ENCODE assay signal across 27 mouse cellular contexts in the genomic region with DNA sequence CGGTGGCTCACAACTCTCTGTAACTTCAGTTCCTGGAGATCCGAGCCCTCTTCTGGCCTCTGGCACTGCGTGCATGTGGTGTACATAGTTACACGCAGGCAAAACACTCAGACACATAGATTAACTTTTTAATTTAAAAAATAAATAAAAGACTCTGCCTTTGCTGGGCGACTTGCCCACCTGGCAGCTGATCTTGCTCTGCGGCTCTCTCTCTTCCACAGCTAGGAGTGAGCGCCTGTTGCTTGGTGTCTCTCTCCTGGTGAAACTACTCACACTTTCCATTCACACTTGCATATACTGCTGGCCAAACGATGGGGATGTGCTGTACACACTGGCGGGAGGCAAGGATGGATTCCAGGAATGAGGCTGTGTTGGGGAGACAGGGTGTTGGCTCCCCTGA. TPM values are rescaled to one million over a fixed set of nuclear protein-coding genes. Genes with fewer than 3 reads are reported as not detected.
DNase-seq lines count a peak whose midpoint lies in the region; ATAC-seq and TF ChIP-seq lines count a peak whose summit lies in the region.
"Had no signal": no experiment of that assay in that cellular context is flagged by ENCODE, and none has a peak within 500 bp of the region (broad histone marks: within the 10 kb centered on the region; RNA-seq: fewer than 3 reads in every experiment).

No protein-coding gene starts in this region.

- no peak overlapping the region for H3K4me3 ChIP-seq in kidney, adult 2 months (ENCODE audit: insufficient read depth, low read depth, low read length)
- peak overlapping the region; percentile 18 to 49; a peak in 3 of 4 replicates for H3K4me3 ChIP-seq in MEL (ENCODE audit: control insufficient read depth in 1 of 2, insufficient read depth in 1 of 2, low read depth in 2 of 2, low read length in 2 of 2)
- H3K4me3 ChIP-seq in stomach, postnatal 0 days (ENCODE audit: low read depth, low read length): no peak overlapping the region
- H3K4me3 ChIP-seq: embryonic facial prominence, embryonic 10.5 days; embryonic facial prominence, embryonic 12.5 days had no signal

- H3K4me2 ChIP-seq in stomach, postnatal 0 days (replicated peaks; ENCODE audit: low read depth): no peak overlapping the region
- H3K4me2 ChIP-seq: embryonic facial prominence, embryonic 12.5 days had no signal

- TF ChIP-seq CTCF in kidney, adult 2 months (conservative IDR thresholded peaks at IDR 0.05; ENCODE audit: insufficient read depth, insufficient read length, low read depth, low read length): no peak
- no peak for TF ChIP-seq CTCF in MEL (IDR thresholded peaks at IDR 0.05 in 2 of 3, conservative IDR thresholded peaks at IDR 0.05 in 1 of 3; ENCODE audit: control insufficient read depth in 1 of 3, insufficient read depth in 1 of 3, low read depth in 2 of 3, low read length in 3 of 3, poor library complexity in 1 of 3, severe bottlenecking in 1 of 3)
- TF ChIP-seq CTCF in stomach, postnatal 0 days (IDR thresholded peaks at IDR 0.05; ENCODE audit: low read depth): no peak

- no peaks in the 10 kb centered on the region for H3K27me3 ChIP-seq in kidney, adult 2 months (replicated peaks; ENCODE audit: control insufficient read depth, insufficient read depth, low read length)
- H3K27me3 ChIP-seq in MEL (ENCODE audit: control insufficient read depth in 1 of 2, insufficient read depth in 2 of 2, low read length in 2 of 2): no peaks in the 10 kb centered on the region
- no peaks in the 10 kb centered on the region for H3K27me3 ChIP-seq in stomach, postnatal 0 days (ENCODE audit: control insufficient read depth, insufficient read depth, low read length)
- H3K27me3 ChIP-seq: embryonic facial prominence, embryonic 12.5 days had no signal

- H3K36me3 ChIP-seq in kidney, adult 2 months (ENCODE audit: control insufficient read depth, insufficient read depth, low read length): no peaks in the 10 kb centered on the region
- H3K36me3 ChIP-seq in MEL (ENCODE audit: control insufficient read depth in 1 of 2, insufficient read depth in 2 of 2, low read length in 2 of 2): no peaks in the 10 kb centered on the region
- H3K36me3 ChIP-seq in stomach, postnatal 0 days (ENCODE audit: control insufficient read depth, insufficient read depth, low read length): no peaks in the 10 kb centered on the region
- H3K36me3 ChIP-seq: embryonic facial prominence, embryonic 10.5 days; embryonic facial prominence, embryonic 12.5 days had no signal

- TF ChIP-seq POLR2A in kidney, adult 2 months (IDR thresholded peaks at IDR 0.05; ENCODE audit: low read depth, low read length): no peak
- no peak for TF ChIP-seq POLR2A in MEL (IDR thresholded peaks at IDR 0.05; ENCODE audit: control insufficient read depth in 1 of 2, insufficient read depth in 1 of 2, low read depth in 1 of 2, low read length in 2 of 2, poor library complexity in 1 of 2)

- no peak for TF ChIP-seq EP300 in MEL (IDR thresholded peaks at IDR 0.05; ENCODE audit: low read depth in 1 of 2, low read length in 2 of 2)
- TF ChIP-seq EP300 in stomach, postnatal 0 days (optimal IDR thresholded peaks at IDR 0.05): no peak

- H3K9ac ChIP-seq in MEL (ENCODE audit: control insufficient read depth, low read depth, low read length, poor library complexity, severe bottlenecking): peak overlapping the region; percentile 31; the same call in 1 of the 2 replicates
- no peak overlapping the region for H3K9ac ChIP-seq in stomach, postnatal 0 days (ENCODE audit: low read length)
- H3K9ac ChIP-seq: embryonic facial prominence, embryonic 12.5 days had no signal

- no peak overlapping the region for H3K27ac ChIP-seq in kidney, adult 2 months (ENCODE audit: insufficient read depth, low read depth, low read length)
- no peak overlapping the region for H3K27ac ChIP-seq in MEL (ENCODE audit: control insufficient read depth, low read depth, low read length)
- no peak overlapping the region for H3K27ac ChIP-seq in stomach, postnatal 0 days (replicated peaks)
- H3K27ac ChIP-seq: embryonic facial prominence, embryonic 10.5 days; embryonic facial prominence, embryonic 12.5 days had no signal

- ATAC-seq in stomach, postnatal 0 days (ENCODE audit: low FRiP score, low TSS enrichment): no peak
- ATAC-seq: activated CD4-positive, CD25-positive, alpha-beta regulatory T cell, adult 4 months; forebrain, embryonic 14.5 days; forebrain, embryonic 16.5 days; Patski had no signal

- 84% methylated on average over 9 of the region's 9 CpGs for WGBS in kidney, adult 2 months
- 62% methylated on average over 9 of the region's 9 CpGs for WGBS in stomach, postnatal 0 days

- no peaks in the 10 kb centered on the region for H3K9me3 ChIP-seq in MEL (replicated peaks; ENCODE audit: insufficient read depth, low read length)
- no peaks in the 10 kb centered on the region for H3K9me3 ChIP-seq in stomach, postnatal 0 days (ENCODE audit: control insufficient read depth, low read length)
- H3K9me3 ChIP-seq: embryonic facial prominence, embryonic 10.5 days; embryonic facial prominence, embryonic 12.5 days had no signal

- DNase-seq in kidney, postnatal 4 days: peak; percentile 28 to 32
- DNase-seq in kidney, adult 2 months: no peak
- DNase-seq in right cerebral cortex, postnatal 14 days: peak; percentile 40
- no peak for DNase-seq in right cerebral cortex, adult 2 months (ENCODE audit: low spot score in 2 of 2)
- peak; percentile 56 for DNase-seq in MEL (ENCODE audit: low read depth, low spot score)
- peak; percentile 13 for DNase-seq in stomach, postnatal 0 days (ENCODE audit: low spot score)
- no peak for DNase-seq in heart, adult 18-20 months
- DNase-seq: adrenal gland, adult 8-10 months; adrenal gland, postnatal 14 days; adrenal gland, postnatal 36 days; cerebellum, adult 11-12 months; cerebellum, adult 2 months; cerebellum, adult 9-10 months; cerebellum, postnatal 10 days; cerebellum, postnatal 25 days had no signal

- no peak for TF ChIP-seq RAD21 in MEL (IDR thresholded peaks at IDR 0.05; ENCODE audit: low read depth, low read length)

- H3K4me1 ChIP-seq in kidney, adult 2 months (ENCODE audit: control insufficient read depth, insufficient read depth, low read length): no peaks in the 10 kb centered on the region; the same call in 1 of the 2 replicates
- H3K4me1 ChIP-seq in MEL (ENCODE audit: control insufficient read depth in 1 of 2, insufficient read depth in 2 of 2, low read length in 2 of 2): peaks cover 0 to 9% of the 10 kb centered on the region in 2 experiments; a peak in 2 of 4 replicates
- H3K4me1 ChIP-seq in stomach, postnatal 0 days (replicated peaks; ENCODE audit: control insufficient read depth, insufficient read depth): 0 out of 2 replicates have a peak, but pooled peaks cover 3% of the 10 kb centered on the region
- H3K4me1 ChIP-seq: embryonic facial prominence, embryonic 12.5 days had no signal

- no peaks in the 10 kb centered on the region for H3K79me2 ChIP-seq in MEL (ENCODE audit: control insufficient read depth, insufficient read depth, low read length, poor library complexity)

TF ChIP-seq in MEL, 35 proteins besides CTCF, POLR2A, EP300 and RAD21:
- TF ChIP-seq MYB (IDR thresholded peaks at IDR 0.05; ENCODE audit: low read depth, low read length) (no peak), ZKSCAN1 (IDR thresholded peaks at IDR 0.05; ENCODE audit: low read depth, low read length) (no peak)

RNA-seq across cellular contexts. Expression of gene Ren1, which starts 3.8 kb away (rescaled TPM):
- polyA plus RNA-seq in kidney, adult 2 months (2012; rRNA removed): 187 and 262 TPM in 2 replicates
- 6.9 and 7.1 TPM in 2 replicates for total RNA-seq in MEL (2012; rRNA removed)
- 10 to 100 TPM in 1 of 2 experiments, not detected in 1; 16.8 TPM for polyA plus RNA-seq in MEL (2012; ENCODE audit: insufficient read depth in 1 of 2, insufficient read length in 2 of 2, low read depth in 1 of 2, low replicate concordance in 2 of 2, missing spikeins in 1 of 2)
- 2.9 and 6.1 TPM in 2 replicates for polyA plus RNA-seq in stomach, postnatal 0 days (2015; fragmentation: Nextera tagmentation; extraction: Ambion mirVana)
- total RNA-seq in heart, adult 18-20 months (2021): not detected
- polyA plus RNA-seq: activated CD4-positive, CD25-positive, alpha-beta regulatory T cell, adult 4 months; C2C12; embryonic facial prominence, embryonic 10.5 days; forebrain, embryonic 11.5 days; forebrain, embryonic 14.5 days; forebrain, embryonic 16.5 days; Patski had no signal

RNA-seq across cellular contexts. Expression of gene Etnk2, which starts 16.8 kb away (rescaled TPM):
- polyA plus RNA-seq in kidney, adult 2 months (2012; rRNA removed): 5.4 and 5.6 TPM in 2 replicates
- 0.08 TPM in 1 of 2 replicates, not detected in the other for total RNA-seq in MEL (2012; rRNA removed)
- under 1 TPM in 1 of 2 experiments, not detected in 1; 0.06 TPM for polyA plus RNA-seq in MEL (2012; ENCODE audit: insufficient read depth in 1 of 2, insufficient read length in 2 of 2, low read depth in 1 of 2, low replicate concordance in 2 of 2, missing spikeins in 1 of 2)
- polyA plus RNA-seq in stomach, postnatal 0 days (2015; fragmentation: Nextera tagmentation; extraction: Ambion mirVana): 2.8 and 4.2 TPM in 2 replicates
- under 1 TPM; 0.21 to 0.52 TPM for total RNA-seq in heart, adult 18-20 months (2021)
- polyA plus RNA-seq: C2C12 had no signal

RNA-seq across cellular contexts. Expression of gene Kiss1, which starts 24.9 kb away (rescaled TPM):
- polyA plus RNA-seq in kidney, adult 2 months (2012; rRNA removed): not detected in 2 replicates
- not detected in 2 replicates for total RNA-seq in MEL (2012; rRNA removed)
- not detected for polyA plus RNA-seq in MEL (2012; ENCODE audit: insufficient read depth in 1 of 2, insufficient read length in 2 of 2, low read depth in 1 of 2, low replicate concordance in 2 of 2, missing spikeins in 1 of 2)
- not detected in 2 replicates for polyA plus RNA-seq in stomach, postnatal 0 days (2015; fragmentation: Nextera tagmentation; extraction: Ambion mirVana)
- total RNA-seq in heart, adult 18-20 months (2021): not detected
- total RNA-seq: adrenal gland, adult 18-20 months; adrenal gland, adult 8-10 months; adrenal gland, postnatal 14 days; ES-E14 had no signal
- polyA plus RNA-seq: activated CD4-positive, CD25-positive, alpha-beta regulatory T cell, adult 4 months; C2C12; cerebellum, adult 2 months; cortical plate, adult 2 months; embryonic facial prominence, embryonic 10.5 days; embryonic facial prominence, embryonic 12.5 days; embryonic facial prominence, embryonic 14.5 days; forebrain, embryonic 14.5 days; Patski had no signal

RNA-seq across cellular contexts. Expression of gene Golt1a, which starts 36.9 kb away (rescaled TPM):
- 18.1 and 18.9 TPM in 2 replicates for polyA plus RNA-seq in kidney, adult 2 months (2012; rRNA removed)
- total RNA-seq in MEL (2012; rRNA removed): not detected in 2 replicates
- polyA plus RNA-seq in MEL (2012; ENCODE audit: insufficient read depth in 1 of 2, insufficient read length in 2 of 2, low read depth in 1 of 2, low replicate concordance in 2 of 2, missing spikeins in 1 of 2): not detected
- polyA plus RNA-seq in stomach, postnatal 0 days (2015; fragmentation: Nextera tagmentation; extraction: Ambion mirVana): 7.6 and 10.8 TPM in 2 replicates
- not detected for total RNA-seq in heart, adult 18-20 months (2021)
- total RNA-seq: ES-E14 had no signal
- polyA plus RNA-seq: activated CD4-positive, CD25-positive, alpha-beta regulatory T cell, adult 4 months; C2C12; cerebellum, adult 2 months; embryonic facial prominence, embryonic 10.5 days; embryonic facial prominence, embryonic 12.5 days; embryonic facial prominence, embryonic 14.5 days; forebrain, embryonic 11.5 days; forebrain, embryonic 14.5 days; forebrain, embryonic 16.5 days had no signal

Comparison
In these comparisons a context has a peak if more than half of its experiments do, and no peak if none do; other contexts are left out.
1. DNase-seq: peak in kidney, postnatal 4 days (2 of 2), right cerebral cortex, postnatal 14 days (single experiment), MEL (single experiment) and stomach, postnatal 0 days (single experiment); none in kidney, adult 2 months (single experiment), right cerebral cortex, adult 2 months (0 of 2) and heart, adult 18-20 months (0 of 2).
2. H3K4me3 ChIP-seq: peak in MEL (2 of 2); none in kidney, adult 2 months (single experiment) and stomach, postnatal 0 days (single experiment).
3. RNA of gene Ren1, which starts 3.8 kb away (polyA plus RNA-seq): 187 to 262 TPM in kidney, adult 2 months; 16.8 TPM in MEL and 2.9 to 6.1 TPM in stomach, postnatal 0 days; every median in the first group is over 10 times any median in the second.